Mouse (Mus musculus) MEL (cell line): ENCODE measurements at regions not wholly inside any gene's neighbourhood (a gene's known extent, or its start where the extent isn't known, plus 50 kb on each side); places are given as distances from the start of the nearest gene placed in this dataset.

Experiments used
- DNase-seq: peaks from one replicate; pipeline ENCODE4 v3.0.0; 2011; ENCODE audit warnings: low read depth, low spot score
- H3K27ac ChIP-seq: 2 replicates; pipeline ENCODE4 v1.5.1; 2012; ENCODE audit warnings: low read depth, mild to moderate bottlenecking, control low read depth, low read length, moderate library complexity; ENCODE audit not compliant: control insufficient read depth
- H3K27me3 ChIP-seq, 2 experiments: fragments of 150-350 bp in 1 of 2; sonication (generic) in 1 of 2; 2 replicates each; pipeline ENCODE4 v1.6.1; 2012; ENCODE audit warnings: low read length in 2 of 2, mild to moderate bottlenecking in 2 of 2, improper control_type of control experiment in 1 of 2, moderate library complexity in 1 of 2; ENCODE audit not compliant: insufficient read depth in 2 of 2, control insufficient read depth in 1 of 2
- H3K36me3 ChIP-seq, 2 experiments: 2 replicates each; pipeline ENCODE4 v1.6.1; 2012 to 2014; ENCODE audit warnings: low read length in 2 of 2, improper control_type of control experiment in 1 of 2, inconsistent platforms in 1 of 2, mild to moderate bottlenecking in 1 of 2; ENCODE audit not compliant: insufficient read depth in 2 of 2, control insufficient read depth in 1 of 2
- H3K4me1 ChIP-seq, 2 experiments: fragments of 150-350 bp in 1 of 2; sonication (generic) in 1 of 2; 2 replicates each; pipeline ENCODE4 v1.6.1; 2012; ENCODE audit warnings: low read length in 2 of 2, improper control_type of control experiment in 1 of 2, mild to moderate bottlenecking in 1 of 2; ENCODE audit not compliant: insufficient read depth in 2 of 2, control insufficient read depth in 1 of 2
- H3K4me3 ChIP-seq, 2 experiments: fragments of 150-350 bp in 1 of 2; sonication (generic) in 1 of 2; 2 replicates each; pipeline ENCODE4 v1.5.1; 2012; ENCODE audit warnings: low read depth in 2 of 2, low read length in 2 of 2, mild to moderate bottlenecking in 2 of 2, moderate library complexity in 2 of 2, control low read depth in 1 of 2, improper control_type of control experiment in 1 of 2; ENCODE audit not compliant: control insufficient read depth in 1 of 2, insufficient read depth in 1 of 2
- H3K79me2 ChIP-seq: 2 replicates; pipeline ENCODE4 v1.6.1; 2012; ENCODE audit warnings: mild to moderate bottlenecking, low read length, moderate library complexity; ENCODE audit not compliant: control insufficient read depth, poor library complexity, insufficient read depth
- H3K9ac ChIP-seq: 2 replicates; pipeline ENCODE4 v1.6.1; 2012; ENCODE audit warnings: low read depth, mild to moderate bottlenecking, control low read depth, low read length, moderate library complexity; ENCODE audit not compliant: control insufficient read depth, poor library complexity, severe bottlenecking
- H3K9me3 ChIP-seq: fragments of 150-350 bp; sonication (generic); replicated peaks from 2 replicates; pipeline ENCODE4 v1.6.1; 2012; ENCODE audit warnings: mild to moderate bottlenecking, low read length, improper control_type of control experiment, moderate library complexity; ENCODE audit not compliant: insufficient read depth
- CTCF ChIP-seq, 3 experiments: IDR thresholded peaks in 2 of 3; conservative IDR thresholded peaks in 1 of 3; 2 replicates each; pipeline ENCODE4 v1.5.1; 2011 to 2012; ENCODE audit warnings: low read length in 3 of 3, low read depth in 2 of 3, mild to moderate bottlenecking in 2 of 3, improper control_type of control experiment in 1 of 3, inconsistent platforms in 1 of 3, mixed read lengths in 1 of 3, moderate library complexity in 1 of 3; ENCODE audit not compliant: control insufficient read depth in 1 of 3, insufficient read depth in 1 of 3, poor library complexity in 1 of 3, severe bottlenecking in 1 of 3
- ETS1 ChIP-seq: IDR thresholded peaks from 2 replicates; pipeline ENCODE4 v1.6.1; 2012; ENCODE audit warnings: low read depth, mild to moderate bottlenecking, inconsistent platforms, low read length, improper control_type of control experiment, moderate library complexity
- GABPA ChIP-seq: IDR thresholded peaks from 2 replicates; pipeline ENCODE4 v1.6.1; 2012; ENCODE audit warnings: low read depth, mild to moderate bottlenecking, inconsistent platforms, low read length, improper control_type of control experiment, moderate library complexity
- GATA1 ChIP-seq: IDR thresholded peaks from 2 replicates; pipeline ENCODE4 v1.6.1; 2011; ENCODE audit warnings: low read depth, low read length, improper control_type of control experiment
- MXI1 ChIP-seq: IDR thresholded peaks from 2 replicates; pipeline ENCODE4 v1.6.1; 2011; ENCODE audit warnings: mild to moderate bottlenecking, low read depth, low read length, improper control_type of control experiment
- MYC ChIP-seq: IDR thresholded peaks from 2 replicates; pipeline ENCODE4 v1.6.1; 2011; ENCODE audit warnings: low read depth, mild to moderate bottlenecking, low read length, improper control_type of control experiment, moderate library complexity
- RAD21 ChIP-seq: IDR thresholded peaks from 2 replicates; pipeline ENCODE4 v1.6.1; 2011; ENCODE audit warnings: mild to moderate bottlenecking, low read depth, low read length, improper control_type of control experiment
- SMC3 ChIP-seq: IDR thresholded peaks from 2 replicates; pipeline ENCODE4 v1.6.1; 2011; ENCODE audit warnings: low read depth, low read length, improper control_type of control experiment
- TAL1 ChIP-seq: IDR thresholded peaks from 2 replicates; pipeline ENCODE4 v1.6.1; 2012; ENCODE audit warnings: mild to moderate bottlenecking, inconsistent platforms, low read length, moderate library complexity, mixed read lengths
- ZC3H11A ChIP-seq: IDR thresholded peaks from 2 replicates; pipeline ENCODE4 v1.6.1; 2012; ENCODE audit warnings: low read depth, mild to moderate bottlenecking, inconsistent platforms, low read length, improper control_type of control experiment

GRCm38 (mm10) chr12:99639847-99640213 is 76.4 kb upstream of the Foxn3 start:
- peak overlapping the region; percentile 76 for H3K27ac ChIP-seq
- H3K4me3 ChIP-seq: peak overlapping the region; percentile 8 to 48; a peak in 2 of 4 replicates

GRCm38 (mm10) chr12:99639118-99639517 is 75.7 kb upstream of the Foxn3 start:
- H3K4me3 ChIP-seq: no peak overlapping the region
- DNase-seq: no peak
- H3K4me1 ChIP-seq: peaks cover 2 to 8% of the 10 kb centered on the region in 2 experiments
- H3K9me3 ChIP-seq: no peaks in the 10 kb centered on the region
- H3K27ac ChIP-seq: no peak overlapping the region
- no peak overlapping the region for H3K9ac ChIP-seq
- peaks cover 0 to 5% of the 10 kb centered on the region in 2 experiments; a peak in 2 of 4 replicates for H3K36me3 ChIP-seq
- no peaks in the 10 kb centered on the region for H3K27me3 ChIP-seq
- no peak for TF ChIP-seq CTCF (IDR thresholded peaks at IDR 0.05 in 2 of 3, conservative IDR thresholded peaks at IDR 0.05 in 1 of 3; ENCODE audit: control insufficient read depth in 1 of 3, insufficient read depth in 1 of 3, low read depth in 2 of 3, low read length in 3 of 3, poor library complexity in 1 of 3, severe bottlenecking in 1 of 3)
- no peak for TF ChIP-seq GATA1
- TF ChIP-seq, all 39 proteins: peak for 0
- no peaks in the 10 kb centered on the region for H3K79me2 ChIP-seq

More at GRCm38 (mm10) chr12:99639847-99640213, 76.4 kb upstream of the Foxn3 start:
- no peaks in the 10 kb centered on the region for H3K27me3 ChIP-seq
- no peaks in the 10 kb centered on the region for H3K79me2 ChIP-seq
- no peak for DNase-seq
- H3K9me3 ChIP-seq: no peaks in the 10 kb centered on the region
- TF ChIP-seq MYC (0 out of 2 replicates have a peak, but pooled peaks have one; percentile 4), GABPA (no peak)
- peak overlapping the region; percentile 46 for H3K9ac ChIP-seq
- H3K4me1 ChIP-seq: peaks cover 2 to 8% of the 10 kb centered on the region in 2 experiments
- peaks cover 0 to 5% of the 10 kb centered on the region in 2 experiments; a peak in 2 of 4 replicates for H3K36me3 ChIP-seq

- no peak overlapping the region for H3K4me3 ChIP-seq
- H3K4me1 ChIP-seq: peaks cover 2 to 8% of the 10 kb centered on the region in 2 experiments
- H3K9me3 ChIP-seq: no peaks in the 10 kb centered on the region
- no peak for TF ChIP-seq ETS1
- TF ChIP-seq GABPA: no peak
- TF ChIP-seq, all 39 proteins: peak for 0
- Histone ChIP-seq H3K27me3 (no peaks in the 10 kb centered on the region), H3K36me3 (peaks cover 0 to 5% of the 10 kb centered on the region in 2 experiments; a peak in 2 of 4 replicates), H3K9ac (no peak overlapping the region), H3K79me2 (no peaks in the 10 kb centered on the region), H3K27ac (no peak overlapping the region)
- DNase-seq: no peak
These were observed 74.6 kb upstream of the Foxn3 start for GRCm38 (mm10) chr12:99637986-99638385.

- H3K4me1 ChIP-seq: peaks cover 0 to 8% of the 10 kb centered on the region in 2 experiments; a peak in 2 of 4 replicates
- TF ChIP-seq MYC (no peak), MXI1 (no peak), TAL1 (no peak), RAD21 (peak; percentile 53), CTCF (IDR thresholded peaks at IDR 0.05 in 2 of 3, conservative IDR thresholded peaks at IDR 0.05 in 1 of 3; ENCODE audit: control insufficient read depth in 1 of 3, insufficient read depth in 1 of 3, low read depth in 2 of 3, low read length in 3 of 3, poor library complexity in 1 of 3, severe bottlenecking in 1 of 3) (peak; percentile 8 to 45 (median 43); a peak in 4 of 6 replicates), SMC3 (peak; percentile 55), ZC3H11A (peak; percentile 34; the same call in 1 of the 2 replicates)
- TF ChIP-seq, all 39 proteins: peak for 4
- Histone ChIP-seq H3K27me3 (no peaks in the 10 kb centered on the region), H3K4me3 (no peak overlapping the region), H3K36me3 (peaks cover 0 to 5% of the 10 kb centered on the region in 2 experiments; a peak in 2 of 4 replicates), H3K9ac (no peak overlapping the region), H3K9me3 (no peaks in the 10 kb centered on the region), H3K79me2 (no peaks in the 10 kb centered on the region), H3K27ac (no peak overlapping the region)
- no peak for DNase-seq
These were observed 72.9 kb upstream of the Foxn3 start for GRCm38 (mm10) chr12:99636234-99636633.
